ENCODE assay signal across 7 mouse cellular contexts in the genomic region with DNA sequence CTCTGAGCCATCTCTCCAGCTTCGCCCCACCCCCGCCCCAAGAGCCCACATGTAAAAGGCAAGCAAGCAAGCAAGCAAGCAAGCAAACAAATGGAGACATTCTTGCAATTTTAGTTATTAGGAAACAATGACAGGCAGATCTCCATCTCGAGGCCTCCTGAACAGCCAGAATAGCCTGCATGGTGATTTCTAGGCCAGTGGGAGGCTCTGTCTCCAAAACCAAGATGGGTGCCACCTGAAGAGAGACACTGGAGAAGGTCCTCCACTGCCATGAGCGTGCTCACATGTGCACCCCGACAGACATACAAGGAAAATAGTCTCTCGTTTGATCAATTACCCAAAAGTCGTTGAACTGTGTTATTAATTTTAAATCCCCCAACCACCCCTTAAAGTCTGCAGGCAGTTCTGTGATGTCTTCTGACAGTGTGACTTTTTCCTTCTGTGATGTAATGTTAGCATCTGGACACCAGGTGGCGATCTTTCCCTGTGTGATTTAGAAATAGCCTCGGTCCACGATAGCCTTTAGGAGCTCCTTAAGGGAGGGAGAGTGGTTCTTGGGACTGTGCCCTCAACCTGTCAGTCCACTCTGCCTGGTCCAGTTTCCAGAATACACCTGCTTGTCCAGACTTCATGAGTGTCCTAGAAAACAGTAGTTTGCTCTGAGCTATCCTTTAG. TPM values are rescaled to one million over a fixed set of nuclear protein-coding genes. Genes with fewer than 3 reads are reported as not detected.
DNase-seq lines count a peak whose midpoint lies in the region; ATAC-seq and TF ChIP-seq lines count a peak whose summit lies in the region.

No protein-coding gene starts in this region.

- no peak overlapping the region for H3K4me3 ChIP-seq in heart, postnatal 0 days (ENCODE audit: low read depth, low read length)
- no peak overlapping the region for H3K4me3 ChIP-seq in lung, postnatal 0 days (ENCODE audit: low read depth, low read length)

- no peak overlapping the region for H3K27ac ChIP-seq in heart, postnatal 0 days (ENCODE audit: low read depth)
- no peak overlapping the region for H3K27ac ChIP-seq in lung, postnatal 0 days (ENCODE audit: low read length)

- TF ChIP-seq EP300 in heart, postnatal 0 days (IDR thresholded peaks at IDR 0.05; ENCODE audit: low read depth): no peak
- TF ChIP-seq EP300 in lung, postnatal 0 days (IDR thresholded peaks at IDR 0.05): no peak

- H3K4me1 ChIP-seq in heart, postnatal 0 days (ENCODE audit: control insufficient read depth, insufficient read depth): peaks cover 7% of the 10 kb centered on the region; the same call in 1 of the 2 replicates
- no peaks in the 10 kb centered on the region; the same call in 1 of the 2 replicates for H3K4me1 ChIP-seq in lung, postnatal 0 days (ENCODE audit: insufficient read depth, low read depth, low read length)

- peak; percentile 94 for TF ChIP-seq CTCF in heart, postnatal 0 days (IDR thresholded peaks at IDR 0.05; ENCODE audit: low read depth)
- TF ChIP-seq CTCF in lung, postnatal 0 days (IDR thresholded peaks at IDR 0.05): peak; percentile 93

- H3K36me3 ChIP-seq in heart, postnatal 0 days (replicated peaks; ENCODE audit: control insufficient read depth, insufficient read depth, low read length): no peaks in the 10 kb centered on the region
- no peaks in the 10 kb centered on the region for H3K36me3 ChIP-seq in lung, postnatal 0 days (ENCODE audit: insufficient read depth, low read length)

- ATAC-seq in CD4-positive, CD25-positive, alpha-beta regulatory T cell, adult 4 months: peak; percentile 88
- peak; percentile 39; the same call in 1 of the 2 replicates for ATAC-seq in heart, postnatal 0 days (ENCODE audit: insufficient read depth, low read depth)
- peak; percentile 53 for ATAC-seq in lung, postnatal 0 days

- H3K9ac ChIP-seq in heart, postnatal 0 days (replicated peaks; ENCODE audit: low read depth, low read length): no peak overlapping the region
- no peak overlapping the region for H3K9ac ChIP-seq in lung, postnatal 0 days (replicated peaks; ENCODE audit: low read depth)

- peak; percentile 89 for DNase-seq in NIH3T3 (ENCODE audit: low read depth)
- peak; percentile 42 to 68 for DNase-seq in cerebellum, postnatal 4 days (ENCODE audit: low spot score in 2 of 2)
- peak; percentile 64 for DNase-seq in heart, postnatal 0 days (ENCODE audit: low spot score)
- DNase-seq in kidney, postnatal 14 days: peak; percentile 68
- DNase-seq in lung, postnatal 0 days (ENCODE audit: low spot score): peak; percentile 89
- peak; percentile 88 for DNase-seq in retina, embryonic 14.5 days (ENCODE audit: low spot score)

- WGBS in heart, postnatal 0 days: 17% methylated on average over 10 of the region's 10 CpGs
- WGBS in lung, postnatal 0 days: 20% methylated on average over 10 of the region's 10 CpGs

- no peaks in the 10 kb centered on the region for H3K9me3 ChIP-seq in heart, postnatal 0 days (replicated peaks; ENCODE audit: control insufficient read depth, low read length)
- no peaks in the 10 kb centered on the region for H3K9me3 ChIP-seq in lung, postnatal 0 days (ENCODE audit: low read length)

- no peaks in the 10 kb centered on the region for H3K27me3 ChIP-seq in heart, postnatal 0 days (ENCODE audit: control insufficient read depth, insufficient read depth, low read length)
- H3K27me3 ChIP-seq in lung, postnatal 0 days (replicated peaks; ENCODE audit: insufficient read depth, low read length): no peaks in the 10 kb centered on the region

- no peak overlapping the region for H3K4me2 ChIP-seq in heart, postnatal 0 days (ENCODE audit: low read depth, low read length)
- no peak overlapping the region for H3K4me2 ChIP-seq in lung, postnatal 0 days (replicated peaks; ENCODE audit: low read depth, low read length)

RNA-seq across cellular contexts. Expression of gene Ice1, which starts 6.1 kb away (rescaled TPM):
- 10 to 100 TPM; 18.1 to 25.7 TPM for polyA plus RNA-seq in CD4-positive, CD25-positive, alpha-beta regulatory T cell, adult 4 months (2017; shearing (Covaris generic))
- total RNA-seq in heart, postnatal 0 days (2014; rRNA removed; ENCODE audit: low replicate concordance): 21.0 and 29.5 TPM in 2 replicates
- 7.2 and 7.7 TPM in 2 replicates for polyA plus RNA-seq in heart, postnatal 0 days (2015; fragmentation: Nextera tagmentation; extraction: Ambion mirVana)
- 10.8 and 12.3 TPM in 2 replicates for polyA plus RNA-seq in lung, postnatal 0 days (2015; fragmentation: Nextera tagmentation; extraction: Ambion mirVana)
